Mouse (Mus musculus): ENCODE results near the gene Slc44a2.

The Slc44a2 gene

GRCm38 (mm10) chr9:21320619-21321512 lies at the start of gene Slc44a2:
Slc44a2 (plus strand) TSS chr9:21320698.
- TF ChIP-seq NANOG (IDR thresholded peaks at IDR 0.05; ENCODE audit: borderline replicate concordance, low read length) (no peak), POU5F1 (IDR thresholded peaks at IDR 0.05; ENCODE audit: borderline replicate concordance, low read length) (no peak), CTCF (conservative IDR thresholded peaks at IDR 0.05; ENCODE audit: low read length) (no peak)

GRCm38 (mm10) chr9:21272391-21272790 lies 48.1 kb upstream of the Slc44a2 start:
- Histone ChIP-seq H3K9me3 (ENCODE audit: low read length) (peaks cover 6% of the 10 kb centered on the region; the same call in 1 of the 2 replicates), H3K4me3 (replicated peaks; ENCODE audit: low read length) (no peak overlapping the region), H3K36me3 (ENCODE audit: insufficient read depth, low read length) (peaks cover 100% of the 10 kb centered on the region), H3K27me3 (ENCODE audit: insufficient read depth, low read length) (no peaks in the 10 kb centered on the region), H3K4me1 (replicated peaks; ENCODE audit: low read depth, low read length) (peaks cover 70% of the 10 kb centered on the region)
- TF ChIP-seq CTCF (conservative IDR thresholded peaks at IDR 0.05; ENCODE audit: low read length) (no peak), NANOG (IDR thresholded peaks at IDR 0.05; ENCODE audit: borderline replicate concordance, low read length) (no peak), POU5F1 (IDR thresholded peaks at IDR 0.05; ENCODE audit: borderline replicate concordance, low read length) (no peak)

More at GRCm38 (mm10) chr9:21320619-21321512, at the start of gene Slc44a2:
- Histone ChIP-seq H3K4me3 (replicated peaks; ENCODE audit: low read length) (peak within 1 kb of the TSS; percentile 85), H3K9me3 (ENCODE audit: low read length) (no peaks in the 10 kb centered on the region), H3K27me3 (ENCODE audit: insufficient read depth, low read length) (peaks cover 11% of the 10 kb centered on the region), H3K36me3 (ENCODE audit: insufficient read depth, low read length) (no peaks in the 10 kb centered on the region), H3K4me1 (replicated peaks; ENCODE audit: low read depth, low read length) (peaks cover 68% of the 10 kb centered on the region)

DNA sequence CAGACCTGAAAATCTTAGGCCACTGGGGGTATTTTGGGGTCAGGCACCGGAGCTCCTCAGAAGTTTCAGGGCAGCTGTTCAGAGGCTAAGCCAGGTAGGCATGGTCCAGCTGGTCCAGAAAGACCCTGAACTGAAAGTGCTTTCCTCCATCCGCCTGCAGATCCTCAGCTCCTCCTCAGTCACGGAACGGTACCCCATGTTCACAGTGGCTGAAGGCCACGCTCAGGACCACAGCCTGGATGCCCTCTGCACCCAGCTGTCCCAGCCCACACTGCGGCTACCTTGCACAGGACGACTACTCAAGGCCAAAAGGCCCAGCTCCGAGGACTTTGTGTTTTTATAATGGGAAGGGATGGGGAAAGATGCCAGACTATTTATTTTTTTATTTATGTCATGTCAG lies 47.4 kb upstream of the Slc44a2 start:
- Histone ChIP-seq H3K27me3 (ENCODE audit: insufficient read depth, low read length) (no peaks in the 10 kb centered on the region), H3K36me3 (ENCODE audit: insufficient read depth, low read length) (peaks cover 100% of the 10 kb centered on the region), H3K4me3 (replicated peaks; ENCODE audit: low read length) (no peak overlapping the region), H3K9me3 (ENCODE audit: low read length) (peaks cover 6% of the 10 kb centered on the region; the same call in 1 of the 2 replicates), H3K4me1 (replicated peaks; ENCODE audit: low read depth, low read length) (peaks cover 67% of the 10 kb centered on the region)
- TF ChIP-seq POU5F1 (IDR thresholded peaks at IDR 0.05; ENCODE audit: borderline replicate concordance, low read length), result no peak
- no peak for TF ChIP-seq CTCF (conservative IDR thresholded peaks at IDR 0.05; ENCODE audit: low read length)
- no peak for TF ChIP-seq NANOG (IDR thresholded peaks at IDR 0.05; ENCODE audit: borderline replicate concordance, low read length)

GRCm38 (mm10) chr9:21273520-21274228 lies 46.8 kb upstream of the Slc44a2 start:
- Histone ChIP-seq H3K4me3 (replicated peaks; ENCODE audit: low read length) (no peak overlapping the region), H3K27me3 (ENCODE audit: insufficient read depth, low read length) (no peaks in the 10 kb centered on the region), H3K4me1 (replicated peaks; ENCODE audit: low read depth, low read length) (peaks cover 63% of the 10 kb centered on the region), H3K36me3 (ENCODE audit: insufficient read depth, low read length) (peaks cover 100% of the 10 kb centered on the region), H3K9me3 (ENCODE audit: low read length) (peaks cover 6% of the 10 kb centered on the region; the same call in 1 of the 2 replicates)
- TF ChIP-seq POU5F1 (IDR thresholded peaks at IDR 0.05; ENCODE audit: borderline replicate concordance, low read length) (no peak), CTCF (conservative IDR thresholded peaks at IDR 0.05; ENCODE audit: low read length) (no peak), NANOG (IDR thresholded peaks at IDR 0.05; ENCODE audit: borderline replicate concordance, low read length) (no peak)

DNA sequence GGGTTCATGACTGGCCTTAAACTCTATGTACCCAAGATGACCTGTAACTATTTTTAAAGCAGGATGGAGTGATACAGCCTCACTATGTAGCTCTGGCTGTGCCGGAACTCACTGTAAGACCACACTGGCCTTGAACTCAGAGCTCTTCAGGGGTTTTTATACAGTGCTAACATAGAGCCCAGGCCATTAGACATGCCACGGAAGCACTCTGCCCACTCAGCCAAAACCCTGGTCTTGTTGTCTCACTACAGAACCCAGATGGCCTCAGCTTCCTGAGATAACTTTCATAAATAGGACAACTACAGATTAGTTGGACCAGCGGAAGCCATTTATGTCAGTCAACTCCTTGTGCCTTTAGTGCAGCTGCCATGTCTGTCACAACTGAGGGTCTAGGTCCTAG lies 46.2 kb upstream of the Slc44a2 start:
- H3K9me3 ChIP-seq (ENCODE audit: low read length), result peaks cover 6% of the 10 kb centered on the region; the same call in 1 of the 2 replicates
- TF ChIP-seq POU5F1 (IDR thresholded peaks at IDR 0.05; ENCODE audit: borderline replicate concordance, low read length) (no peak), CTCF (conservative IDR thresholded peaks at IDR 0.05; ENCODE audit: low read length) (no peak), NANOG (IDR thresholded peaks at IDR 0.05; ENCODE audit: borderline replicate concordance, low read length) (no peak)
- H3K27me3 ChIP-seq (ENCODE audit: insufficient read depth, low read length), result no peaks in the 10 kb centered on the region
- H3K36me3 ChIP-seq (ENCODE audit: insufficient read depth, low read length), result peaks cover 100% of the 10 kb centered on the region
- no peak overlapping the region for H3K4me3 ChIP-seq (replicated peaks; ENCODE audit: low read length)
- peaks cover 68% of the 10 kb centered on the region for H3K4me1 ChIP-seq (replicated peaks; ENCODE audit: low read depth, low read length)

- peaks cover 6% of the 10 kb centered on the region; the same call in 1 of the 2 replicates for H3K9me3 ChIP-seq (ENCODE audit: low read length)
- TF ChIP-seq POU5F1 (IDR thresholded peaks at IDR 0.05; ENCODE audit: borderline replicate concordance, low read length) (no peak), CTCF (conservative IDR thresholded peaks at IDR 0.05; ENCODE audit: low read length) (no peak), NANOG (IDR thresholded peaks at IDR 0.05; ENCODE audit: borderline replicate concordance, low read length) (no peak)
- peaks cover 74% of the 10 kb centered on the region for H3K4me1 ChIP-seq (replicated peaks; ENCODE audit: low read depth, low read length)
- H3K4me3 ChIP-seq (replicated peaks; ENCODE audit: low read length), result no peak overlapping the region
- H3K36me3 ChIP-seq (ENCODE audit: insufficient read depth, low read length), result peaks cover 100% of the 10 kb centered on the region
- no peaks in the 10 kb centered on the region for H3K27me3 ChIP-seq (ENCODE audit: insufficient read depth, low read length)
Observed at GRCm38 (mm10) chr9:21275013-21275710, 45.3 kb upstream of the Slc44a2 start.

DNA sequence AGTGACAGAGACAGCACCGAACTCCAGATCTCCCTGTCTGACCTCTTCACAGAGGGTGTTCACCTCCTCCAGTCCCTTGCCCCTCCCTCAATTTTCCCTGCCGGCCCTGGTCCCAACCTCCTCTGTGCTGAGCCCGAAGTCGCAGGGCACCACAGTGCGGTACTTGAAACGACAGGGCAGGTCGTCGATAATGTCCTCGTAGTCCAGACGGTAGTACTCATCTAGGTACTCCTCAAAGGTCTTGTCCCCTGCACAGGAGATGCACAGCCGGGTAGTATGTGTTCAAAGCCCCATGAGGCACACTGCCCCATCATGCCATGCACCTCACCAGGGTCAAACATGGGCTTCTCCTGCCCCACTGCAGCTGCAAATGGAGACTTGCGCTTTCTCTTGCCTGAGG lies 44.8 kb upstream of the Slc44a2 start:
- H3K36me3 ChIP-seq (ENCODE audit: insufficient read depth, low read length), result peaks cover 99% of the 10 kb centered on the region
- peaks cover 6% of the 10 kb centered on the region; the same call in 1 of the 2 replicates for H3K9me3 ChIP-seq (ENCODE audit: low read length)
- TF ChIP-seq POU5F1 (IDR thresholded peaks at IDR 0.05; ENCODE audit: borderline replicate concordance, low read length) (no peak), NANOG (IDR thresholded peaks at IDR 0.05; ENCODE audit: borderline replicate concordance, low read length) (no peak), CTCF (conservative IDR thresholded peaks at IDR 0.05; ENCODE audit: low read length) (no peak)
- H3K27me3 ChIP-seq (ENCODE audit: insufficient read depth, low read length), result no peaks in the 10 kb centered on the region
- peaks cover 72% of the 10 kb centered on the region for H3K4me1 ChIP-seq (replicated peaks; ENCODE audit: low read depth, low read length)
- no peak overlapping the region for H3K4me3 ChIP-seq (replicated peaks; ENCODE audit: low read length)
